Mouse (Mus musculus) hindbrain, embryonic 12.5 days (tissue): ENCODE measurements around the gene Gas1. TPM values are rescaled to one million over a fixed set of nuclear protein-coding genes. Genes with fewer than 3 reads are reported as not detected.

Source experiments
- ATAC-seq: fragments of 200-750 bp; cut with Nextera tagmentation; 2 replicates; pipeline ENCODE4 v1.8.0; 2017; ENCODE audit warnings: moderate TSS enrichment; ENCODE audit not compliant: low FRiP score
- H3K27ac ChIP-seq: fragments of 300-500 bp; sonication (generic); 2 replicates; pipeline ENCODE4 v1.5.1; 2016; ENCODE audit warnings: mild to moderate bottlenecking
- H3K27me3 ChIP-seq: fragments of 300-500 bp; sonication (generic); 2 replicates; pipeline ENCODE4 v1.6.1; 2016; ENCODE audit warnings: mild to moderate bottlenecking
- H3K36me3 ChIP-seq: fragments of 300-500 bp; sonication (generic); 2 replicates; pipeline ENCODE4 v1.6.1; 2016; ENCODE audit warnings: mild to moderate bottlenecking
- H3K4me1 ChIP-seq: fragments of 300-500 bp; sonication (generic); 2 replicates; pipeline ENCODE4 v1.6.1; 2016
- H3K4me2 ChIP-seq: fragments of 300-500 bp; sonication (generic); replicated peaks from 2 replicates; pipeline ENCODE4 v1.6.1; 2016; ENCODE audit warnings: mild to moderate bottlenecking
- H3K4me3 ChIP-seq: fragments of 300-500 bp; sonication (generic); 2 replicates; pipeline ENCODE4 v1.5.1; 2016; ENCODE audit warnings: mild to moderate bottlenecking
- H3K9ac ChIP-seq: fragments of 300-500 bp; sonication (generic); 2 replicates; pipeline ENCODE4 v1.6.1; 2016; ENCODE audit warnings: mild to moderate bottlenecking, moderate library complexity
- H3K9me3 ChIP-seq: fragments of 300-500 bp; sonication (generic); replicated peaks from 2 replicates; pipeline ENCODE4 v1.6.1; 2016; ENCODE audit warnings: mild to moderate bottlenecking
- WGBS: fragments of 180-500 bp; shearing (Covaris S2); methylation state at CpG from one replicate; pipeline ENCODE4 v1.1.7; 2016; 5-methylcytosine and 5-hydroxymethylcytosine counted together
- polyA plus RNA-seq: library from polyadenylated mRNA; unstranded; fragments of >200 nt; fragmentation: Nextera tagmentation; extraction: Ambion mirVana; gene quantifications from 2 replicates; pipeline ENCODE4 v1.2.1, GENCODE M21; 2016

Gas1 gene
- polyA plus RNA-seq: 159 and 173 TPM in 2 replicates

DNA sequence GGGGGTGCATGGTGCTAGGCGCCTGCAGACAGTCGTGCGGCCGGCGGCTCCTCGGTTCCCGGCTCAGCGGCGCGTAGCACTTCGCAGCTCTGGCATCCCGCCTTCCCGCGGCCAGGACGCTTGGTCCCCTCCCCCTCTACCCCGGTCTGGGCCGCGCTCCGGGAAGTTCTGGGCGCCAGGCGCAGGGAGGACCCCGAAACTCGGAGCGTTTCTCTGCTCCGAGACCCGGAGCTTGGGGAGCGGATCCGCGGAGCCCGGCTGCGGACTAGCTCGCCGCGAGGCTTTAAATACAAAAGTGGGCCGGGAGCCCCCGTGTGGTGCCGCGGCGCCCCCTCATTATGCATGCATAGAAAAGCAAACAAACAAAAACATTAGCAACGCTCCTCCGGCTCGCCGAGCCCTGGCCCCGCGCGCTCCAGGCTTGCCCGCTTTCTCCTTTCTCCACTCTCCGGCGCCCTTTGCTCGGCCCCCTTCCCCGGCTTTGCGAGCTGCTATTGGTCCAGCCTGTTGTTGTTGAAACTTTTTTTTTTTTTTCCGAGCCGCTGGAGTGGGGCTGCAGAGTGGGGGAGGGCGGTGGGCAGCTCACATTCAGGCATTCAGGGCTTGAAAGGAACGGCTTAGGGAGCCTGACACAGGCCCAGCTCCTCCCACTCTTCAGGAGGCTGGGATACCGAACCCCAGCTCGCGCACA lies at the start of gene Gas1:
TSS of gene Gas1 (minus strand) at position 260 of the 691 bp plus-strand sequence.
- ATAC-seq: peak; percentile 91
- 1% methylated on average over 59 of the region's 59 CpGs for WGBS
- no peaks in the 10 kb centered on the region for H3K36me3 ChIP-seq

DNA sequence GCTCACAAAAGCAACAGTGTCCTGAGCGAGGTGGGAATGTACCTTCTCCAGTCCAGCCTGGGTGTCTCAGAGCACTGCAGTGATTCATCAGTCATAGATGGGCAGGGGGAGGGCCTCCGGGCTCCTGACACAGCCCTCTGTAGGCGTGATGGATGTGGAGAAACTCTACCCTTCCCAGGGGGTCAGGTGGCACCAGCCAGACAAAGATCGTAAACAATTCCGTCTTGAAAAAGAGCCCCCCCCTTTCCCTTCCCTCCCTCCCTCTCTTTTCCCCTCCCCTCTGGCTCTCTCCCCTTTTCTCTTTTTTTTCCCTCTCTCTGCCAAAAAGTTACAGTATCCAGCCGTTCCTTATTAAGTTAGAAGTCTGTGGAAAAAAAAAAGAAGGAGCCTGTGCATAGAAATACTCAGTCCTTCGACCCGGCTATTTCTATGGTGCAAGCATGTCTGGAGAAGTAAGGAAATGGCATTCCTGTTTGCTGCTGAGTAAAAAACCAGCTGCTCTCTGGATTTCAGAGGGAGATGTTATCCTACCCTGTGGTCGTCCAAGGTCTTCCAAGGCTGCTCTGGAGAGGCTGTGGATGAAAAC lies 49.2 kb upstream of the Gas1 start:
- Histone ChIP-seq H3K4me1 (peaks cover 15% of the 10 kb centered on the region), H3K4me2 (0 out of 2 replicates have a peak overlapping the region, but pooled peaks have one; percentile 8), H3K27me3 (no peaks in the 10 kb centered on the region), H3K4me3 (no peak overlapping the region), H3K36me3 (no peaks in the 10 kb centered on the region), H3K9ac (no peak overlapping the region), H3K9me3 (no peaks in the 10 kb centered on the region), H3K27ac (peak overlapping the region; percentile 74)
- peak; percentile 78 for ATAC-seq
- WGBS: 14% methylated on average over 9 of the region's 9 CpGs

More for the DNA sequence above, at the start of gene Gas1:
- peak within 1 kb of the TSS; percentile 95 for H3K9ac ChIP-seq
- peak within 1 kb of the TSS; percentile 90 for H3K4me3 ChIP-seq
- peak within 1 kb of the TSS; percentile 82 for H3K4me2 ChIP-seq
- peaks cover 28% of the 10 kb centered on the region for H3K4me1 ChIP-seq
- no peaks in the 10 kb centered on the region for H3K9me3 ChIP-seq
- no peaks in the 10 kb centered on the region for H3K27me3 ChIP-seq
- peak within 1 kb of the TSS; percentile 99 for H3K27ac ChIP-seq

- ATAC-seq: no peak
- peak overlapping the region; percentile 74 for H3K27ac ChIP-seq
- H3K4me3 ChIP-seq: no peak overlapping the region
Measured at GRCm38 (mm10) chr13:60225736-60226135, 48.6 kb upstream of the Gas1 start.

DNA sequence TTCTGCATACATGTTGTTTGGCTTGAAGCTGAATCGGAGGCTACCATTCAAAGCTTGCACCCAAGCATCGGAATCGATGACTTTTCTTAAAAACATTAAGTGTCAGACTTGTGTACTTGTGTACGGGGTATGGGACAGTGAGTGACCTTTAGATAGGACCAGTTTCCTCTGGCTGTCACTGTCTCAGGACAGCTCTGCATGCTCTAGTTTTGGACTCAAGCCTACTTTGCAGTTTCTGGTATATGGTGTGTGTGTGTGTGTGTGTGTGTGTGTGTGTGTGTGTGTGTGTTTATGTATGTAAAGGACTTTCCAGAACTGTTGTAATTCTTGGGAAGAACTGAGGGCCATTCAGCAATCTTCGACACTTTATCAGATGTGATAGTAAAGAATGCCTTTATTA lies 48.1 kb upstream of the Gas1 start:
- Histone ChIP-seq H3K4me1 (peaks cover 15% of the 10 kb centered on the region), H3K9me3 (no peaks in the 10 kb centered on the region), H3K4me3 (no peak overlapping the region), H3K4me2 (no peak overlapping the region), H3K27me3 (no peaks in the 10 kb centered on the region), H3K9ac (no peak overlapping the region), H3K36me3 (no peaks in the 10 kb centered on the region), H3K27ac (no peak overlapping the region)
- ATAC-seq: no peak
- WGBS: 89% methylated on average over 5 of the region's 5 CpGs

More at GRCm38 (mm10) chr13:60225736-60226135, 48.6 kb upstream of the Gas1 start:
- H3K4me1 ChIP-seq: peaks cover 15% of the 10 kb centered on the region
- WGBS: 74% methylated on average over 1 of the region's 1 CpGs
- H3K36me3 ChIP-seq: no peaks in the 10 kb centered on the region
- no peaks in the 10 kb centered on the region for H3K9me3 ChIP-seq
- no peak overlapping the region for H3K4me2 ChIP-seq
- H3K27me3 ChIP-seq: no peaks in the 10 kb centered on the region
- H3K9ac ChIP-seq: no peak overlapping the region

DNA sequence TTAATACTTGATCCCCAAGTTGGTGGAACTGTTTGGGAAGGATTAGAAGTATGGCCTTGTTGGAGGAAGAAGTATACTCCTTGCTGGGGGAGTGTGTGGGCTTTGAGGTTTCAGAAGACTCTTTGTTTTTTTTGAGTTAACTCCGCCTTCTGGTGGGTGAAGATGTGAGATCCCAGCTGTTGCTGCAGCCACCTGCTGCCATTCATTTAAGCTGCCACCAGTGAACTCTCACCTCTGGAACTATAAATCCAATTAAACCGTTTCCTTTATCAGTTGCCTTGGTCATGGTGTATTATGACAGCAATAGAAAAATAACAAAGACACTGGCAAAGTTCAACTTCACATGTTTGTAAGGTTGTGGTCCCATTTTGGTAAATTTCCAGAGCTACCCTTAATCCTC lies 46.6 kb upstream of the Gas1 start:
- no peak overlapping the region for H3K4me3 ChIP-seq
- H3K4me1 ChIP-seq: peaks cover 15% of the 10 kb centered on the region
- no peaks in the 10 kb centered on the region for H3K36me3 ChIP-seq
- H3K9ac ChIP-seq: no peak overlapping the region
- no peaks in the 10 kb centered on the region for H3K9me3 ChIP-seq
- H3K4me2 ChIP-seq: no peak overlapping the region
- WGBS: 74% methylated on average over 2 of the region's 2 CpGs
- H3K27ac ChIP-seq: no peak overlapping the region
- no peaks in the 10 kb centered on the region for H3K27me3 ChIP-seq
- no peak for ATAC-seq

DNA sequence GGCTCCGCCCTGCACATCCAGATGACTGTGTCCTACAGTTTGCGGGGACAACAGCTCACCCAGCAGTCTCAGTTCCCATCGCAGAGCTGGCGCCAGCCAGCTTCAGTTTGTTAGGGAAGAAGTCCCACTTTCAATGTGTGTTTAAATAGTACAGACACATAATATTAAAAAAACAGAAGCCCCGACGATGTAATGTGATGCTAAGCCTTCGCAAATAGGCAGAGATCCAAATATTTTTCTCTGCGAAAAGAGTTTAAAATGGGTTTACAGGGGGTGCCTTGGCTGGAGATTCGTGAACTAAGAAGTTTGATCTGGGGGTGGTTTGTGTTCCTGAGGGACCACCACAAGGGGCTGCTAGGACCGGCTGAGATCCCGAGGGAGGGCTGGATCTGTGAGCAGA lies 45.2 kb upstream of the Gas1 start:
- H3K4me1 ChIP-seq: peaks cover 15% of the 10 kb centered on the region
- no peak overlapping the region for H3K27ac ChIP-seq
- H3K27me3 ChIP-seq: no peaks in the 10 kb centered on the region
- H3K4me2 ChIP-seq: no peak overlapping the region
- no peaks in the 10 kb centered on the region for H3K9me3 ChIP-seq
- no peak overlapping the region for H3K4me3 ChIP-seq
- H3K36me3 ChIP-seq: no peaks in the 10 kb centered on the region
- H3K9ac ChIP-seq: no peak overlapping the region
- 86% methylated on average over 11 of the region's 11 CpGs for WGBS
- no peak for ATAC-seq

GRCm38 (mm10) chr13:60213896-60214295 lies 36.7 kb upstream of the Gas1 start:
- 94% methylated on average over 7 of the region's 7 CpGs for WGBS
- H3K4me2 ChIP-seq: no peak overlapping the region
- ATAC-seq: no peak
- no peaks in the 10 kb centered on the region for H3K36me3 ChIP-seq
- no peak overlapping the region for H3K4me3 ChIP-seq
- no peaks in the 10 kb centered on the region for H3K27me3 ChIP-seq
- no peak overlapping the region for H3K27ac ChIP-seq
- H3K9me3 ChIP-seq: no peaks in the 10 kb centered on the region
- no peak overlapping the region for H3K9ac ChIP-seq
- H3K4me1 ChIP-seq: no peaks in the 10 kb centered on the region

GRCm38 (mm10) chr13:60207135-60207601 lies 30.0 kb upstream of the Gas1 start:
- Histone ChIP-seq H3K9me3 (0 out of 2 replicates have a peak, but pooled peaks cover 4% of the 10 kb centered on the region), H3K4me1 (no peaks in the 10 kb centered on the region), H3K36me3 (no peaks in the 10 kb centered on the region), H3K9ac (no peak overlapping the region), H3K4me3 (no peak overlapping the region), H3K27me3 (no peaks in the 10 kb centered on the region), H3K4me2 (no peak overlapping the region), H3K27ac (no peak overlapping the region)
- no peak for ATAC-seq
- WGBS: 91% methylated on average over 6 of the region's 6 CpGs

DNA sequence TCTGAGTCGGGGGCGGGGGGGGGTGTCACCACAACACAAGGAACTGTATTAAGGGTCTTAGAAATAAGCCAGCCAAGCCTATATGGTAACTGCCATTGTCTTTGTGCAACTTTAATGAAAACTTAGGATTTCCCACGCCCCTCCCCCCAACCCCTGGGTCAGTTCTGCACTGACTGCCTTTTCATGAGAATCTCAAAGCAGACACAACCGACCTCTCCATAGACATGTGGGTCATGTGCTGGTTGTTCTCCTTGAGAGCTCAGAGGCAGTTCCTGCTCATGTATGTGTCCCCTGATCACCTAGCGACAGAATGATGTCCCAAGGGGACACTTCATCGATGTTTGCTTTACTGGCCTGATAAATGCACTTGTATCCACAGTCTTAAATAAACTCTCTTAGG lies 27.6 kb upstream of the Gas1 start:
- 89% methylated on average over 6 of the region's 6 CpGs for WGBS
- H3K4me1 ChIP-seq: no peaks in the 10 kb centered on the region
- ATAC-seq: no peak
- H3K27me3 ChIP-seq: no peaks in the 10 kb centered on the region
- H3K4me3 ChIP-seq: no peak overlapping the region
- H3K9ac ChIP-seq: no peak overlapping the region
- H3K4me2 ChIP-seq: no peak overlapping the region
- no peak overlapping the region for H3K27ac ChIP-seq
- no peaks in the 10 kb centered on the region for H3K36me3 ChIP-seq
- H3K9me3 ChIP-seq: 0 out of 2 replicates have a peak, but pooled peaks cover 4% of the 10 kb centered on the region

DNA sequence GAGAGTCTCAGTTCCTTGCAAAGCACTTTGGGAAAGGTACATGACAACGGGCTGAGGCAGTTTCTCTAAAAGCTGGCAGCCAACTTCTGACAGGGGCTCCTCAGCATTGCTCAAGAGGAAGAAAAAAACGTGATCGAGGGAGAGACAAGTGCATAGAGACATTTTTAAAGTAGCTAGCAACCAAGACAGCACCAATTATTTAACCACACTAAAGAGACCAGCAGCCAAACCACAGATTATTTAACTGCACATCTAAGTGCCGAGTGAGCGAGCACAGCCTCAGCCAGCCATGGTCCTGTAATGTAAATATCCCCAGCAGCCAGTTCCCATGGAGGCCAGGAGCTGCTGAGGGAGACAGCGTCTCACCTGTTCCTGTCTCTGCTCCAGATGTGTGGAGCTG lies 16.1 kb upstream of the Gas1 start:
- no peaks in the 10 kb centered on the region for H3K27me3 ChIP-seq
- WGBS: 60% methylated on average over 6 of the region's 6 CpGs
- no peaks in the 10 kb centered on the region for H3K36me3 ChIP-seq
- no peak for ATAC-seq
- H3K4me1 ChIP-seq: no peaks in the 10 kb centered on the region
- H3K27ac ChIP-seq: no peak overlapping the region
- H3K4me3 ChIP-seq: no peak overlapping the region
- H3K4me2 ChIP-seq: no peak overlapping the region
- no peak overlapping the region for H3K9ac ChIP-seq
- no peaks in the 10 kb centered on the region for H3K9me3 ChIP-seq

- Histone ChIP-seq H3K9ac (no peak overlapping the region), H3K27ac (no peak overlapping the region), H3K27me3 (no peaks in the 10 kb centered on the region), H3K36me3 (no peaks in the 10 kb centered on the region), H3K9me3 (no peaks in the 10 kb centered on the region), H3K4me2 (no peak overlapping the region), H3K4me3 (no peak overlapping the region), H3K4me1 (no peaks in the 10 kb centered on the region)
- WGBS: 71% methylated on average over 10 of the region's 10 CpGs
- no peak for ATAC-seq
Measured at GRCm38 (mm10) chr13:60189923-60190322, 12.8 kb upstream of the Gas1 start.

DNA sequence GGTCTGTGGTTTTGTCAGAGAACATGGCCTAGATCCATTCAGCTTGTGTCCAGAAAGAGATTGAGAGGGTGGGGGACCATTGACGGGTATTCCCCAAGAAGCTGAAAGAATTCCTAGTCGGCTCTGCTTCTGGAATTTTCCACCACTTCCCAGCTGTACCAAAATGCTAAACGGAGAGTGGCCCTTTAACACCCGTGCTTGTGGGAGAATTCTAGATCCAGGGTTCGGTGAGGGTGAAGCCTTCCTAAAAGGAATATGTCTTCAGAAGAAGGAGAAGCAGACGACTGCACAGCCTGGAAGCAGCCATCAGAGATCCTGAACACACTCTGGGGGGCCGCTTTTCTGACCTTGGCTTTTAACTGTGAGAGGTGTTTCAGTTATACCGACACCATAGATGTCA lies 11.8 kb upstream of the Gas1 start:
- no peak overlapping the region for H3K4me3 ChIP-seq
- no peaks in the 10 kb centered on the region for H3K27me3 ChIP-seq
- H3K27ac ChIP-seq: no peak overlapping the region
- no peak overlapping the region for H3K9ac ChIP-seq
- no peaks in the 10 kb centered on the region for H3K9me3 ChIP-seq
- WGBS: 87% methylated on average over 8 of the region's 8 CpGs
- H3K4me2 ChIP-seq: no peak overlapping the region
- H3K4me1 ChIP-seq: no peaks in the 10 kb centered on the region
- ATAC-seq: no peak
- H3K36me3 ChIP-seq: no peaks in the 10 kb centered on the region

GRCm38 (mm10) chr13:60187276-60187675 lies 10.1 kb upstream of the Gas1 start:
- Histone ChIP-seq H3K4me3 (no peak overlapping the region), H3K9me3 (no peaks in the 10 kb centered on the region), H3K27ac (no peak overlapping the region), H3K4me2 (no peak overlapping the region), H3K36me3 (no peaks in the 10 kb centered on the region), H3K4me1 (no peaks in the 10 kb centered on the region), H3K27me3 (no peaks in the 10 kb centered on the region), H3K9ac (no peak overlapping the region)
- 96% methylated on average over 2 of the region's 2 CpGs for WGBS
- ATAC-seq: no peak
